Mouse (Mus musculus) natural killer cell, adult 2 months (primary cell): ENCODE data around the gene Sipa1l3.
A peak's percentile ranks its signal among the peaks of the same experiment; 100 is the strongest.

ENCODE experiments used
- DNase-seq, 2 experiments: peaks; one replicate each; pipeline ENCODE4 v3.0.0; 2022; ENCODE audit warnings: low spot score in 2 of 2

The Sipa1l3 gene

GRCm38 (mm10) chr7:29335276-29335675, 183.2 kb downstream of the Sipa1l3 start:
- no peak for DNase-seq

GRCm38 (mm10) chr7:29334156-29334555, 184.3 kb downstream of the Sipa1l3 start:
- DNase-seq = no peak

- no peak for DNase-seq
These were observed 189.5 kb downstream of the Sipa1l3 start for GRCm38 (mm10) chr7:29328984-29329383.

GRCm38 (mm10) chr7:29327087-29327486, 191.4 kb downstream of the Sipa1l3 start:
- DNase-seq = no peak

GRCm38 (mm10) chr7:29319337-29320307, 198.8 kb downstream of the Sipa1l3 start:
- no peak for DNase-seq

- no peak for DNase-seq
These were observed 200.1 kb downstream of the Sipa1l3 start for GRCm38 (mm10) chr7:29318115-29318911.

- no peak for DNase-seq
These were observed 200.9 kb downstream of the Sipa1l3 start for GRCm38 (mm10) chr7:29317558-29317957.

GRCm38 (mm10) chr7:29316976-29317375, 201.5 kb downstream of the Sipa1l3 start:
- DNase-seq = no peak

GRCm38 (mm10) chr7:29316137-29316734, 202.2 kb downstream of the Sipa1l3 start:
- DNase-seq = no peak

- DNase-seq = no peak
These were observed 203.4 kb downstream of the Sipa1l3 start for GRCm38 (mm10) chr7:29314844-29315628.

- no peak for DNase-seq
These were observed 204.7 kb downstream of the Sipa1l3 start for GRCm38 (mm10) chr7:29313572-29314261.

- DNase-seq = no peak
These were observed 205.4 kb downstream of the Sipa1l3 start for GRCm38 (mm10) chr7:29313051-29313450.

GRCm38 (mm10) chr7:29309749-29310148, 208.7 kb downstream of the Sipa1l3 start:
- no peak for DNase-seq

GRCm38 (mm10) chr7:29309221-29309721, 209.2 kb downstream of the Sipa1l3 start:
- no peak for DNase-seq

GRCm38 (mm10) chr7:29307350-29308104, 210.9 kb downstream of the Sipa1l3 start:
- DNase-seq = peak in 1 of 2 experiments; percentile 34

- DNase-seq = peak in 1 of 2 experiments; percentile 36
These were observed 211.8 kb downstream of the Sipa1l3 start for GRCm38 (mm10) chr7:29306619-29307018.

- no peak for DNase-seq
These were observed 212.3 kb downstream of the Sipa1l3 start for GRCm38 (mm10) chr7:29306108-29306507.

- DNase-seq = no peak
These were observed 213.0 kb downstream of the Sipa1l3 start for GRCm38 (mm10) chr7:29305263-29305988.
